Mouse (Mus musculus): ENCODE data around the gene Epgn. TPM values are rescaled to one million over a fixed set of nuclear protein-coding genes. Genes with fewer than 3 reads are reported as not detected.

Epgn gene
- polyA plus RNA-seq, 1 experiment from 2014 or later, result not detected

Other genes with a start within 250 kb of the Epgn start
- 0.18 and 0.20 TPM in 2 replicates for gene Cxcl3, start 241.4 kb upstream of the Epgn start, polyA plus RNA-seq (2015; fragmentation: Nextera tagmentation; extraction: Ambion mirVana)
- gene Cxcl15, start 232.9 kb upstream of the Epgn start, polyA plus RNA-seq (2015; fragmentation: Nextera tagmentation; extraction: Ambion mirVana), result not detected in 2 replicates
- gene Cxcl1, start 136.2 kb upstream of the Epgn start, polyA plus RNA-seq (2015; fragmentation: Nextera tagmentation; extraction: Ambion mirVana), result 0.27 and 0.63 TPM in 2 replicates
- gene Cxcl2, start 123.6 kb upstream of the Epgn start, polyA plus RNA-seq (2015; fragmentation: Nextera tagmentation; extraction: Ambion mirVana), result not detected in 2 replicates
- gene Mthfd2l, start 96.3 kb upstream of the Epgn start, polyA plus RNA-seq (2015; fragmentation: Nextera tagmentation; extraction: Ambion mirVana), result 76.4 and 86.6 TPM in 2 replicates
- 0.20 TPM in 1 of 2 replicates, not detected in the other for gene Ereg, start 47.2 kb downstream of the Epgn start, polyA plus RNA-seq (2015; fragmentation: Nextera tagmentation; extraction: Ambion mirVana)
- 2.7 and 2.8 TPM in 2 replicates for gene Areg, start 112.1 kb downstream of the Epgn start, polyA plus RNA-seq (2015; fragmentation: Nextera tagmentation; extraction: Ambion mirVana)